Comparison of ENCODE assay signal across 14 mouse cellular contexts in genomic region chr5:25652435-25652834, GRCm38 (mm10). TPM values are rescaled to one million over a fixed set of nuclear protein-coding genes. Genes with fewer than 3 reads are reported as not detected.
A peak's percentile ranks its signal among the peaks of the same experiment; 100 is the strongest.
DNase-seq lines count a peak whose midpoint lies in the region; ATAC-seq and TF ChIP-seq lines count a peak whose summit lies in the region.
"Had no signal": no experiment of that assay in that cellular context is flagged by ENCODE, and none has a peak within 500 bp of the region (broad histone marks: within the 10 kb centered on the region; RNA-seq: fewer than 3 reads in every experiment).

No protein-coding gene starts in this region.

- ATAC-seq in midbrain, postnatal 0 days (ENCODE audit: low FRiP score), result no peak
- no peak for ATAC-seq in midbrain, embryonic 14.5 days (ENCODE audit: low FRiP score, low TSS enrichment)
- no peak for ATAC-seq in kidney, embryonic 14.5 days (ENCODE audit: low FRiP score, low TSS enrichment)
- no peak for ATAC-seq in liver, embryonic 12.5 days

- H3K27ac ChIP-seq in midbrain, postnatal 0 days (ENCODE audit: low read depth, low read length), result no peak overlapping the region
- H3K27ac ChIP-seq in midbrain, embryonic 14.5 days (replicated peaks; ENCODE audit: low read depth, low read length), result no peak overlapping the region
- H3K27ac ChIP-seq in left cerebral cortex, adult 2 months, result no peak overlapping the region
- no peak overlapping the region for H3K27ac ChIP-seq in kidney, embryonic 14.5 days (ENCODE audit: low read depth, low read length)
- H3K27ac ChIP-seq in liver, embryonic 12.5 days, result no peak overlapping the region
- H3K27ac ChIP-seq: kidney, embryonic 15.5 days had no signal

- TF ChIP-seq CTCF in midbrain, postnatal 0 days (IDR thresholded peaks at IDR 0.05), result no peak
- no peak for TF ChIP-seq CTCF in left cerebral cortex, adult 2 months (IDR thresholded peaks at IDR 0.05)

- 71% methylated on average over 7 of the region's 7 CpGs for WGBS in midbrain, postnatal 0 days
- 81% methylated on average over 7 of the region's 7 CpGs for WGBS in midbrain, embryonic 14.5 days
- WGBS in kidney, embryonic 14.5 days, result 87% methylated on average over 7 of the region's 7 CpGs
- WGBS in liver, embryonic 12.5 days (ENCODE audit: insufficient replicate concordance), result 70% methylated on average over 7 of the region's 7 CpGs

- no peaks in the 10 kb centered on the region for H3K36me3 ChIP-seq in midbrain, postnatal 0 days (ENCODE audit: insufficient read depth, low read length)
- no peaks in the 10 kb centered on the region for H3K36me3 ChIP-seq in midbrain, embryonic 14.5 days (ENCODE audit: control insufficient read depth, insufficient read depth, low read length)
- H3K36me3 ChIP-seq in kidney, embryonic 14.5 days (ENCODE audit: control insufficient read depth, insufficient read depth, low read length), result no peaks in the 10 kb centered on the region
- no peaks in the 10 kb centered on the region for H3K36me3 ChIP-seq in liver, embryonic 12.5 days
- H3K36me3 ChIP-seq: kidney, embryonic 15.5 days had no signal

- H3K4me3 ChIP-seq in midbrain, postnatal 0 days (ENCODE audit: low read depth, low read length), result no peak overlapping the region
- no peak overlapping the region for H3K4me3 ChIP-seq in midbrain, embryonic 14.5 days (replicated peaks; ENCODE audit: low read depth, low read length)
- no peak overlapping the region for H3K4me3 ChIP-seq in left cerebral cortex, adult 2 months
- H3K4me3 ChIP-seq in kidney, embryonic 14.5 days (ENCODE audit: low read length), result no peak overlapping the region
- no peak overlapping the region for H3K4me3 ChIP-seq in liver, embryonic 12.5 days
- H3K4me3 ChIP-seq: kidney, embryonic 15.5 days; megakaryocyte, embryonic 14.5 days had no signal

- no peaks in the 10 kb centered on the region for H3K27me3 ChIP-seq in midbrain, postnatal 0 days (ENCODE audit: insufficient read depth, low read length)
- H3K27me3 ChIP-seq in midbrain, embryonic 14.5 days (ENCODE audit: control insufficient read depth, insufficient read depth, low read length), result no peaks in the 10 kb centered on the region
- no peaks in the 10 kb centered on the region for H3K27me3 ChIP-seq in kidney, embryonic 14.5 days (ENCODE audit: control insufficient read depth, insufficient read depth, low read length)
- H3K27me3 ChIP-seq in liver, embryonic 12.5 days (replicated peaks), result no peaks in the 10 kb centered on the region
- H3K27me3 ChIP-seq: CH12.LX; kidney, embryonic 15.5 days had no signal

- DNase-seq in midbrain, postnatal 0 days (ENCODE audit: low spot score), result peak; percentile 31
- DNase-seq in midbrain, embryonic 14.5 days, result no peak
- DNase-seq in frontal cortex, adult 2 months (ENCODE audit: extremely low spot score in 1 of 2, low spot score in 1 of 2), result peak; percentile 14 to 32
- peak; percentile 12 to 13 for DNase-seq in left cerebral cortex, adult 2 months (ENCODE audit: extremely low spot score in 1 of 2, low spot score in 2 of 2)
- no peak for DNase-seq in adrenal gland, adult 2 months
- DNase-seq: adrenal gland, postnatal 36 days; cerebellum, adult 8-10 months; lung, adult 18-20 months; thymus, postnatal 36 days had no signal

- H3K4me1 ChIP-seq in midbrain, postnatal 0 days (ENCODE audit: insufficient read depth, low read length), result peaks cover 5% of the 10 kb centered on the region; the same call in 1 of the 2 replicates
- peaks cover 7% of the 10 kb centered on the region; the same call in 1 of the 2 replicates for H3K4me1 ChIP-seq in midbrain, embryonic 14.5 days (ENCODE audit: control insufficient read depth, insufficient read depth, low read length)
- peaks cover 5% of the 10 kb centered on the region; the same call in 1 of the 2 replicates for H3K4me1 ChIP-seq in kidney, embryonic 14.5 days (ENCODE audit: control insufficient read depth, insufficient read depth, low read length)
- H3K4me1 ChIP-seq in liver, embryonic 12.5 days, result no peaks in the 10 kb centered on the region
- H3K4me1 ChIP-seq: megakaryocyte, embryonic 14.5 days had no signal

- H3K4me2 ChIP-seq in midbrain, postnatal 0 days (ENCODE audit: low read depth, low read length, poor library complexity, severe bottlenecking), result no peak overlapping the region
- H3K4me2 ChIP-seq in midbrain, embryonic 14.5 days (ENCODE audit: low read length), result no peak overlapping the region
- H3K4me2 ChIP-seq in kidney, embryonic 14.5 days (replicated peaks; ENCODE audit: low read depth, low read length), result no peak overlapping the region
- H3K4me2 ChIP-seq in liver, embryonic 12.5 days, result no peak overlapping the region
- H3K4me2 ChIP-seq: kidney, embryonic 15.5 days had no signal

- no peak overlapping the region for H3K9ac ChIP-seq in midbrain, postnatal 0 days (replicated peaks; ENCODE audit: low read length, poor library complexity, severe bottlenecking)
- H3K9ac ChIP-seq in midbrain, embryonic 14.5 days (replicated peaks; ENCODE audit: low read length), result no peak overlapping the region
- no peak overlapping the region for H3K9ac ChIP-seq in kidney, embryonic 14.5 days (ENCODE audit: low read depth, low read length)
- H3K9ac ChIP-seq in liver, embryonic 12.5 days, result no peak overlapping the region
- H3K9ac ChIP-seq: kidney, embryonic 15.5 days had no signal

- intact Hi-C loops in left cerebral cortex, adult 2 months (cut with DNase I), result no loop called here

- H3K9me3 ChIP-seq in midbrain, postnatal 0 days (ENCODE audit: low read length), result no peaks in the 10 kb centered on the region
- H3K9me3 ChIP-seq in midbrain, embryonic 14.5 days (ENCODE audit: control insufficient read depth, low read length), result no peaks in the 10 kb centered on the region
- no peaks in the 10 kb centered on the region for H3K9me3 ChIP-seq in kidney, embryonic 14.5 days (ENCODE audit: control insufficient read depth, low read length)
- H3K9me3 ChIP-seq in liver, embryonic 12.5 days (replicated peaks), result no peaks in the 10 kb centered on the region
- H3K9me3 ChIP-seq: kidney, embryonic 15.5 days; megakaryocyte, embryonic 14.5 days had no signal

RNA-seq across cellular contexts. Expression of gene Xrcc2, which starts 53.2 kb away (rescaled TPM):
- total RNA-seq in midbrain, postnatal 0 days (2014; rRNA removed), result 7.4 and 15.5 TPM in 2 replicates
- 4.2 and 4.8 TPM in 2 replicates for polyA plus RNA-seq in midbrain, postnatal 0 days (2015; fragmentation: Nextera tagmentation; extraction: Ambion mirVana)
- polyA plus RNA-seq in midbrain, embryonic 14.5 days (2014; fragmentation: Nextera tagmentation; extraction: Ambion mirVana), result 4.4 TPM in 2 replicates
- 5.3 and 5.4 TPM in 2 replicates for polyA plus RNA-seq in frontal cortex, adult 2 months (2012; rRNA removed)
- total RNA-seq in left cerebral cortex, adult 2 months (2021), result 1 to 10 TPM; 6.1 to 6.9 TPM
- polyA plus RNA-seq in kidney, embryonic 14.5 days (2014; fragmentation: Nextera tagmentation; extraction: Ambion mirVana), result 8.4 and 10.6 TPM in 2 replicates
- polyA plus RNA-seq in liver, embryonic 12.5 days (2016; fragmentation: Nextera tagmentation; extraction: Ambion mirVana), result 8.0 and 8.9 TPM in 2 replicates
- total RNA-seq in adrenal gland, adult 2 months (2021), result 1 to 10 TPM; 2.6 to 4.8 TPM
- 2.5 and 3.0 TPM in 2 replicates for polyA plus RNA-seq in adrenal gland, adult 2 months (2012; rRNA removed)

Comparison
In these comparisons a context has a peak if more than half of its experiments do, and no peak if none do; other contexts are left out.
1. DNase-seq: peak in midbrain, postnatal 0 days (single experiment), frontal cortex, adult 2 months (2 of 2) and left cerebral cortex, adult 2 months (2 of 2); none in midbrain, embryonic 14.5 days (single experiment) and adrenal gland, adult 2 months (single experiment).